Mouse (Mus musculus) neural tube, embryonic 12.5 days (tissue): ENCODE data around the gene Pakap. TPM values are rescaled to one million over a fixed set of nuclear protein-coding genes. Genes with fewer than 3 reads are reported as not detected.

ENCODE experiments used
- ATAC-seq: fragments of 200-750 bp; cut with Nextera tagmentation; 2 replicates; pipeline ENCODE4 v1.8.0; 2017; ENCODE audit warnings: low read depth, mild to moderate bottlenecking, moderate TSS enrichment, moderate library complexity; ENCODE audit not compliant: low FRiP score
- H3K27ac ChIP-seq: fragments of 300-500 bp; sonication (generic); 2 replicates; pipeline ENCODE4 v1.5.1; 2016
- H3K27me3 ChIP-seq: fragments of 300-500 bp; sonication (generic); replicated peaks from 2 replicates; pipeline ENCODE4 v1.6.1; 2016; ENCODE audit warnings: mild to moderate bottlenecking
- H3K36me3 ChIP-seq: fragments of 300-500 bp; sonication (generic); 2 replicates; pipeline ENCODE4 v1.6.1; 2016; ENCODE audit warnings: mild to moderate bottlenecking
- H3K4me1 ChIP-seq: fragments of 300-500 bp; sonication (generic); 2 replicates; pipeline ENCODE4 v1.6.1; 2016
- H3K4me2 ChIP-seq: fragments of 300-500 bp; sonication (generic); replicated peaks from 2 replicates; pipeline ENCODE4 v1.6.1; 2016; ENCODE audit warnings: mild to moderate bottlenecking
- H3K4me3 ChIP-seq: fragments of 300-500 bp; sonication (generic); 2 replicates; pipeline ENCODE4 v1.5.1; 2016
- H3K9ac ChIP-seq: fragments of 300-500 bp; sonication (generic); 2 replicates; pipeline ENCODE4 v1.6.1; 2016; ENCODE audit warnings: mild to moderate bottlenecking
- H3K9me3 ChIP-seq: fragments of 300-500 bp; sonication (generic); 2 replicates; pipeline ENCODE4 v1.6.1; 2016; ENCODE audit warnings: mild to moderate bottlenecking
- WGBS: fragments of 180-500 bp; shearing (Covaris S2); methylation state at CpG from one replicate; pipeline ENCODE4 v1.1.7; 2016; 5-methylcytosine and 5-hydroxymethylcytosine counted together
- polyA plus RNA-seq: library from polyadenylated mRNA; unstranded; fragments of >200 nt; fragmentation: Nextera tagmentation; extraction: Ambion mirVana; gene quantifications from 2 replicates; pipeline ENCODE4 v1.2.1, GENCODE M21; 2016

Gene Pakap
- polyA plus RNA-seq, 1 experiment from 2014 or later = 16.7 TPM

GRCm38 (mm10) chr4:57738856-57739552, 171.0 kb downstream of the Pakap start:
- Histone ChIP-seq H3K27me3 (no peaks in the 10 kb centered on the region), H3K4me2 (no peak overlapping the region), H3K4me1 (peaks cover 5% of the 10 kb centered on the region; the same call in 1 of the 2 replicates), H3K36me3 (no peaks in the 10 kb centered on the region), H3K4me3 (no peak overlapping the region), H3K9me3 (no peaks in the 10 kb centered on the region), H3K9ac (no peak overlapping the region), H3K27ac (no peak overlapping the region)
- 43% methylated on average over 8 of the region's 8 CpGs for WGBS
- ATAC-seq = no peak

DNA sequence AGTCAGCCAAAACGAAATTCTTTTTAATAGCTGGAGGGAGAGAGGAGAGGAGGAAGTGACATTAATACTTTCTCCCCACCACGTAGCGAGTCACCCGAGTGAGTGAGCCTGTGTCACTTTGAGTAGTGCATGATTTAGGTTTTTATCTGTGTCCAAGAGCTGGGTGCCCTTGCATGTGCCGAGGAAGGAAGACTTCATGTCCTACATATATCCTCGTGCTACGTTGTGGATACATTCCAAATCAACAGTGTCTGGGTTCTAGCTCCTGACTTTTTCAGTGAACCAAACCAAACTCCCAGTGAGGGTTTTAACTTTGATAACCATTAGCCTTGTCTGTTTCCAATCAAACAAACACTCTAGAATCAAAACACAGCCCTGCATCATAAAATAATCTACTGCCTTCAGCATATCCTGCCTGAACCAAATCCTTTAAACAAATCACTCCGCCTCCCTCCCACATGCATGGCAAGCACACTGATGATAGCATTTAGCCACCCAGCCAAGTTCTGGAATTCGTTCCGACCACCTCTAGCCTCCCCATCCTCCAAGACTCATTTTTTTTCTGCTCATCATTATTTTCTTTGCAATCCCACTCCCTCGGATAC, 175.4 kb downstream of the Pakap start:
- peaks cover 5% of the 10 kb centered on the region; the same call in 1 of the 2 replicates for H3K4me1 ChIP-seq

DNA sequence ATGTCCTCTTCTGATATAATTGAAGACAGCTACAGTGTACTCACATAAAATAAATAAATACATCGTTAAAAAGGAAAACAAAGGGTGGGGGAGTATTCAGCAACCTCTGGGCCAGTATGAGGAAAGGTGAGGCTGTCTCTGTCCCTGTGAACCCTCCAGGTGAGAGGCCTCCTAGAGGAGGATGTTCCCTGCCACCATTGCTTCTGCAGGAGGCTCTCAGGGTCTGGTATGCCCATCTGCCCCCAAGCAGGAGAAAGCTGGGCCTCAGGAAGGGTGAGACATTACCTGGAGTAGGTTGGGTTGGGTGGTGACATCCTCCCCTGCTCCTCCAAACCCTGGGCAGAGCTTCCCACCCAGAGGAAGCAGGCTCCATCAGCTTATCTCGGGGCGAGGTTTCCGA, 182.7 kb downstream of the Pakap start:
- H3K36me3 ChIP-seq = no peaks in the 10 kb centered on the region
- H3K9ac ChIP-seq = no peak overlapping the region
- H3K4me3 ChIP-seq = no peak overlapping the region
- H3K4me1 ChIP-seq = no peaks in the 10 kb centered on the region
- no peaks in the 10 kb centered on the region for H3K27me3 ChIP-seq
- 77% methylated on average over 4 of the region's 4 CpGs for WGBS
- no peak for ATAC-seq
- H3K4me2 ChIP-seq = no peak overlapping the region
- no peak overlapping the region for H3K27ac ChIP-seq
- H3K9me3 ChIP-seq = peaks cover 4% of the 10 kb centered on the region; the same call in 1 of the 2 replicates

More for the DNA sequence above, 175.4 kb downstream of the Pakap start:
- Histone ChIP-seq H3K9me3 (peaks cover 6% of the 10 kb centered on the region; the same call in 1 of the 2 replicates), H3K36me3 (no peaks in the 10 kb centered on the region), H3K9ac (no peak overlapping the region), H3K27me3 (no peaks in the 10 kb centered on the region), H3K4me3 (no peak overlapping the region), H3K27ac (no peak overlapping the region), H3K4me2 (no peak overlapping the region)
- ATAC-seq = no peak
- WGBS = 83% methylated on average over 11 of the region's 11 CpGs

DNA sequence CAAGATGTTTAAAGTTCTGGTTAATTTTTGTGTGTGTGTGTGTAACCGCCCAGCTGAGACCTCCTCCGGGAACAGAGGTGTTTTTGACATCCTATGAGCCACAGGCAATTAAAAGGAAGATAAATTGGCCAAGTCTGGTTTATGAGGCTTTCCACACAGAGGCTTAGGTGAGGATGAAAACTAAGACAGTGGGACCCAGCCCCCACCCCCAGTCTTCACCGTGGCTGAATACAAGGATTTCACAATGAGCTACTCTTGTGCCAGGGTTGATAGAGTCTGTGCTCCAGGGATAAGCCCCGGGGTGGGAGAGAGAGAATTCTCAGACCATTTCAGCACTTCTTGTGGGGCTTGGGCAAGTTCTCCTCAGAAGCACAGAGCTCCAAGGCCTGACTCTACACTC, 183.1 kb downstream of the Pakap start:
- no peak overlapping the region for H3K9ac ChIP-seq
- no peaks in the 10 kb centered on the region for H3K4me1 ChIP-seq
- no peak overlapping the region for H3K4me3 ChIP-seq
- ATAC-seq = no peak
- H3K27me3 ChIP-seq = no peaks in the 10 kb centered on the region
- WGBS = 74% methylated on average over 4 of the region's 4 CpGs
- H3K27ac ChIP-seq = no peak overlapping the region
- no peak overlapping the region for H3K4me2 ChIP-seq
- H3K9me3 ChIP-seq = 0 out of 2 replicates have a peak, but pooled peaks cover under 1% of the 10 kb centered on the region
- H3K36me3 ChIP-seq = no peaks in the 10 kb centered on the region

DNA sequence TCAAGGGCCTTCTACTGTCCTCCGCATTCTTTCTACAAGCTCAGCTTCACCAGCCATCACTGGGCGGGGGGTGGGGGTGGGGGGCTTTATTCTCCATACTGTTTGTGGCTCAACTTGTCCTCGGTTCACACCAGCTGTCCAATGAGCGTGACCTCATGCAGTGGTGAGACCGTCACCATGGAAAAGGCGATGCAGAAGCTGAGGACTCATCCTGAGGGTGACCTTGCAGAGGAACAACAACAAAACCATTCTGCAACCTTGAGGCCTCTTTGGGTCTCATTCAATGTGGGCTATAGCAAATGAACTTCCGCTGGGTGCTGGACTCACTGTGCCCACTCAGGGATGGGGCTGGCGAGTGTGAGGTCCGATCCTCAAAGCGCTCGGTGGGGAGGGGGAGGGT, 183.6 kb downstream of the Pakap start:
- Histone ChIP-seq H3K4me1 (no peaks in the 10 kb centered on the region), H3K9ac (no peak overlapping the region), H3K27me3 (no peaks in the 10 kb centered on the region), H3K4me3 (no peak overlapping the region), H3K9me3 (no peaks in the 10 kb centered on the region), H3K36me3 (no peaks in the 10 kb centered on the region), H3K27ac (no peak overlapping the region), H3K4me2 (no peak overlapping the region)
- ATAC-seq = no peak
- 84% methylated on average over 11 of the region's 11 CpGs for WGBS

DNA sequence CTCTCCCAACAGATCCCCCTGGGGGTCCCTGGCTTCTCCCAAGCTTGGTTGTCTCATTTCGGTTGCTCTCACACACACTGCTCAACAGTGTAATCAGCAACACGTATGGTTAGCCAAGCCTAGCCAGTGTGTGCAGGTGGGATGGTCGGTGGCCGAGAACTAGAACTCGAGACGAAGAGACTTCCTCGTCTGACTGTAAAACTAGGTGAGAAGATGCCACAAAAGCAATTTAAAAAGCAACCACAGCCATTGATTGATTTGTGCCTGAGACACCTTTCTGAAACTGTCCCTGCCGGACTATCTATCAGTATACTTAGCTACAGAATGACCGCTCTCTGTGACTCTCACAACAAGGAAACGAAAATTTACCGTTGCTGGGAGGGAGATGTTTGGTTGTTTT, 187.1 kb downstream of the Pakap start:
- H3K9me3 ChIP-seq = no peaks in the 10 kb centered on the region
- H3K36me3 ChIP-seq = no peaks in the 10 kb centered on the region
- 91% methylated on average over 11 of the region's 11 CpGs for WGBS
- H3K27ac ChIP-seq = no peak overlapping the region
- H3K9ac ChIP-seq = no peak overlapping the region
- ATAC-seq = no peak
- no peak overlapping the region for H3K4me3 ChIP-seq
- no peaks in the 10 kb centered on the region for H3K4me1 ChIP-seq
- no peak overlapping the region for H3K4me2 ChIP-seq
- H3K27me3 ChIP-seq = no peaks in the 10 kb centered on the region

DNA sequence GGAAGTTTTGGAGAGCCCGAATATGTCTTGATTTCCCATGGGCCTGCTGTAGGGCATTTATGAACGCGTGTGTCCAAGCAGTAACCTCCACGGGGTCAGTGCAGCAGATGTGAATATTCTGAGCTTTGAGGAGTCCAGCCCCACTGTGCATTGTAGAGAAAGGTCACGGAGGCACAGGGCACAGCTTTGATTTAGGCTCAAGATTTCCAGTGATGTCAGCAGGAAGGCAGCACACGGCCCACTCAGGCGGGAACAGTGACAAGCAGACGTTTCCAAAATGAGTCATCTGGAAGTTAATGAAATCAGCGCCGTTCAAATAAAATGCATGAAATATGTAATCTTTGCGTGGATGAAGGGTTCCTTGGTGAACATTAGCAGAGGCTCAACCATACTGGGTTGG, 190.0 kb downstream of the Pakap start:
- 62% methylated on average over 11 of the region's 11 CpGs for WGBS
- Histone ChIP-seq H3K9ac (no peak overlapping the region), H3K4me1 (no peaks in the 10 kb centered on the region), H3K4me2 (no peak overlapping the region), H3K36me3 (no peaks in the 10 kb centered on the region), H3K4me3 (no peak overlapping the region), H3K9me3 (no peaks in the 10 kb centered on the region), H3K27ac (no peak overlapping the region), H3K27me3 (no peaks in the 10 kb centered on the region)
- no peak for ATAC-seq

DNA sequence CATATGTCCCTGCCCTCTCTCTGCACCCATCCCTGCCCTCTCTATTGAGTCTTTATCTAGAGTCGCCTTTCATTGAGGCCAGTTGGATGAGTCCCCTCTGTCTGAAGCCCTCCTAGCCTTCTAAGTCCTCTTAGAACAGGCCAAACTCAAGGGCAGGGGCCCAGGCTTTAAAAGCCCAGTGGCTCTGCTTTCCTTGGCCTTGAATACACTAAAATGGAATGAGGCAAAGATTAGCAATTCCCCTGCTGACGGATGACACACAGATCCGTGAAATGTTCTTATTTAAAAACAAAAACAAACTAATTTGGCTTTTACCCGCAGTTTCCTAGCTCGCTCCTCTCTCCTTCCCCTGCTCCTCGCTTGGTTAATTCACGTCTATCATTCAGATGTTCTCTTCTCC, 194.4 kb downstream of the Pakap start:
- Histone ChIP-seq H3K36me3 (no peaks in the 10 kb centered on the region), H3K9ac (no peak overlapping the region), H3K27me3 (no peaks in the 10 kb centered on the region), H3K9me3 (no peaks in the 10 kb centered on the region), H3K4me2 (no peak overlapping the region), H3K27ac (no peak overlapping the region), H3K4me3 (no peak overlapping the region), H3K4me1 (peaks cover 13% of the 10 kb centered on the region)
- no peak for ATAC-seq
- 77% methylated on average over 7 of the region's 7 CpGs for WGBS

DNA sequence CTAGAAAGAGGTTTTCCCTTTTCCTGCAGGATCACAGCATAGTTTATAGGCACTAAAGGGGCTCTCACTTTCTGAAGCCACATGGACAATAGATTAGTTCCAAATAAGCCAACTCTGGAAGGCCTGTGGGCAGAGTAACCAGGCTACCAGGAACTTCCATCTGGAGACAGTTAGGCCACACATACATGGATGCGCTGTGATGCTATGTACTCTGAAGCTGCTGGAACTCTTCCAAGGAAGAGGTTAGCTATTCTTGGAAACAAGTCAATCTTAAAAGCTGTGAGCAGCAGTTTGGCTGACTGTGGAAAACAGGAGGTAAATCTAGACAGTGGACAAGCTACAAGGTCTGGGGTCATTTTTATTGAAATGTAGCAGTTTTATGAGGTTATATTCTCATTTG, 196.4 kb downstream of the Pakap start:
- Histone ChIP-seq H3K9me3 (no peaks in the 10 kb centered on the region), H3K4me3 (no peak overlapping the region), H3K36me3 (no peaks in the 10 kb centered on the region), H3K4me1 (peaks cover 13% of the 10 kb centered on the region), H3K27ac (no peak overlapping the region), H3K27me3 (no peaks in the 10 kb centered on the region), H3K4me2 (no peak overlapping the region), H3K9ac (no peak overlapping the region)
- ATAC-seq = no peak
- 82% methylated on average over 1 of the region's 1 CpGs for WGBS

DNA sequence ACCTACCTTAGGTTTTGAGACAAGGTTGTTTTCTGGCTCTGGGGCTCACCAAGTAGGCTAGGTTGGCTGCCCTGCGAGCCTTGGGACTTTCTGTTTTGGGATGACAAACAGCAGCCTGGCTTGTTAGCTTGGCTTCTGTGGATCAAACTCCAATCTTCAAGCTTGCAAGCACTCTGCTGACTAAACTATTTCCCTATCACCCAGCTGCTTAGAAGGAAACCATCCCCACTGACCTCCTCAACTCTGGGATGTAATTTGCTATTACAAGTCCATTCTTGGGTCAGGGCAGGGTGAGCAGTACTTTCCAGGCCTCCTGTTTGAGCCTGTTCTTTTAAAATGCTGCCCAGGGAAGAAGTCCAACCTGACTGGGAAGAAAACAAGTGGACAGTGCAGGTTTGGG, 196.9 kb downstream of the Pakap start:
- H3K4me1 ChIP-seq = peaks cover 13% of the 10 kb centered on the region
- no peak overlapping the region for H3K4me2 ChIP-seq
- H3K27me3 ChIP-seq = no peaks in the 10 kb centered on the region
- ATAC-seq = no peak
- H3K9ac ChIP-seq = no peak overlapping the region
- no peaks in the 10 kb centered on the region for H3K9me3 ChIP-seq
- H3K36me3 ChIP-seq = no peaks in the 10 kb centered on the region
- no peak overlapping the region for H3K27ac ChIP-seq
- no peak overlapping the region for H3K4me3 ChIP-seq
- WGBS = 82% methylated on average over 1 of the region's 1 CpGs

- 3% methylated on average over 4 of the region's 4 CpGs for WGBS
- Histone ChIP-seq H3K27me3 (no peaks in the 10 kb centered on the region), H3K9me3 (no peaks in the 10 kb centered on the region), H3K4me3 (no peak overlapping the region), H3K36me3 (no peaks in the 10 kb centered on the region), H3K4me2 (no peak overlapping the region), H3K4me1 (peaks cover 13% of the 10 kb centered on the region), H3K9ac (no peak overlapping the region), H3K27ac (no peak overlapping the region)
- ATAC-seq = no peak
These were observed 197.8 kb downstream of the Pakap start for GRCm38 (mm10) chr4:57765806-57766205.

DNA sequence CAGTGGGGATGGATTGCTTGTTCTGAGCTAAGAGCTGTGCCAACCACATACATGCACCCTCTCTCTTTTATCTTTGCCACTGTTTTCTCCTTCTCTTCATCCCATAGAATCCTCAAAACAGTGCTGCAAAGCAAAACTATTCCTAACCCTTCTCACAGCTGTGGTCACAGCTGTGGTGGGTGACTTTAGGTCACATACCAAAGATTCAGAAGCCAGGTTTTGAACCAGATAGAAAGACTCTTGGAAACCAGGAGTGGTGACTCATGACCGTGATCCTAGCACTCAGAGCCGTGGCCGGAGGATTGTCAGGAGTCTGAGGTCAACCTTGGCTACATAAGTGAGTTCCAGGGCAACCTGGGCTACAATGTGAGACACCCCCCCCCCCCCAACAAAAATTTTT, 201.0 kb downstream of the Pakap start:
- Histone ChIP-seq H3K4me3 (no peak overlapping the region), H3K9ac (no peak overlapping the region), H3K27me3 (no peaks in the 10 kb centered on the region), H3K36me3 (no peaks in the 10 kb centered on the region), H3K4me2 (no peak overlapping the region), H3K27ac (no peak overlapping the region), H3K9me3 (no peaks in the 10 kb centered on the region), H3K4me1 (peaks cover 13% of the 10 kb centered on the region)
- no peak for ATAC-seq
- 79% methylated on average over 3 of the region's 3 CpGs for WGBS
